Mouse (Mus musculus): ENCODE results near the gene Paox. TPM values are rescaled to one million over a fixed set of nuclear protein-coding genes. Genes with fewer than 3 reads are reported as not detected.

Paox gene
- total RNA-seq (2021) = 1 to 10 TPM; 3.1 to 3.7 TPM
- long read RNA-seq, experiment 1, full-length matches to known transcripts = 4 of 6 reads
- long read RNA-seq, experiment 1, partial matches to known transcripts = 2 of 6 reads
- long read RNA-seq, experiment 1, other reads (novel, unspliced or antisense) = 0 of 6 reads
- long read RNA-seq, experiment 2, full-length matches to known transcripts = 7 of 10 reads
- long read RNA-seq, experiment 2, partial matches to known transcripts = 2 of 10 reads
- long read RNA-seq, experiment 2, other reads (novel, unspliced or antisense) = 1 of 10 reads

GRCm38 (mm10) chr7:140115583-140116328 lies at the start of gene Paox:
Paox (plus strand) TSS chr7:140115799.
- intact Hi-C loops (cut with DNase I) = no loop called here
- peak in 1 of 2 experiments; percentile 34 for DNase-seq

- intact Hi-C loops (cut with DNase I) = no loop called here
- DNase-seq = no peak
Observed at GRCm38 (mm10) chr7:140067397-140067796, 48.2 kb upstream of the Paox start.

- DNase-seq = no peak
- intact Hi-C loops (cut with DNase I) = no loop called here
Observed at GRCm38 (mm10) chr7:140070042-140070711, 45.4 kb upstream of the Paox start.

GRCm38 (mm10) chr7:140077698-140078097 lies 37.9 kb upstream of the Paox start:
- intact Hi-C loops (cut with DNase I) = loop anchor here (1.0 kb wide), 1 partner anchor 64 kb away; no protein-coding TSS in a partner anchor
- no peak for DNase-seq

- intact Hi-C loops (cut with DNase I) = loop anchor here (1.0 kb wide), 1 partner anchor 63 kb away; no protein-coding TSS in a partner anchor
- DNase-seq = peak; percentile 45 to 55
Observed at GRCm38 (mm10) chr7:140078711-140079110, 36.9 kb upstream of the Paox start.

GRCm38 (mm10) chr7:140080503-140081156 lies 35.0 kb upstream of the Paox start:
- DNase-seq = no peak
- intact Hi-C loops (cut with DNase I) = no loop called here

GRCm38 (mm10) chr7:140081408-140082241 lies 34.0 kb upstream of the Paox start:
- intact Hi-C loops (cut with DNase I) = no loop called here
- no peak for DNase-seq

GRCm38 (mm10) chr7:140082242-140082678 lies 33.3 kb upstream of the Paox start, which contains the start of gene Caly:
Caly (minus strand) TSS chr7:140082548.
- no peak for DNase-seq
- intact Hi-C loops (cut with DNase I) = no loop called here

- intact Hi-C loops (cut with DNase I) = no loop called here
- DNase-seq = no peak
Observed at GRCm38 (mm10) chr7:140090601-140091000, 25.0 kb upstream of the Paox start.

GRCm38 (mm10) chr7:140092924-140093528 lies 22.6 kb upstream of the Paox start, which contains the start of gene Prap1:
Prap1 (plus strand) TSS chr7:140093395.
- DNase-seq = no peak
- intact Hi-C loops (cut with DNase I) = no loop called here

GRCm38 (mm10) chr7:140094954-140095353 lies 20.6 kb upstream of the Paox start:
- intact Hi-C loops (cut with DNase I) = no loop called here
- DNase-seq = no peak

- DNase-seq = no peak
- intact Hi-C loops (cut with DNase I) = no loop called here
Observed at GRCm38 (mm10) chr7:140095556-140095955, 20.0 kb upstream of the Paox start.

- no peak for DNase-seq
- intact Hi-C loops (cut with DNase I) = no loop called here
Observed at GRCm38 (mm10) chr7:140096055-140096454, 19.5 kb upstream of the Paox start.

- intact Hi-C loops (cut with DNase I) = no loop called here
- no peak for DNase-seq
Observed at GRCm38 (mm10) chr7:140098466-140098865, 17.1 kb upstream of the Paox start.

GRCm38 (mm10) chr7:140101498-140101897 lies 14.1 kb upstream of the Paox start:
- no peak for DNase-seq
- intact Hi-C loops (cut with DNase I) = no loop called here

GRCm38 (mm10) chr7:140101993-140102860 lies 13.4 kb upstream of the Paox start, which contains the start of gene Fuom:
Fuom (minus strand) TSS chr7:140102441.
- peak; percentile 78 to 81 for DNase-seq
- intact Hi-C loops (cut with DNase I) = no loop called here

- DNase-seq = no peak
- intact Hi-C loops (cut with DNase I) = no loop called here
Observed at GRCm38 (mm10) chr7:140104009-140104408, 11.6 kb upstream of the Paox start.

GRCm38 (mm10) chr7:140111943-140112342 lies 3.7 kb upstream of the Paox start:
- intact Hi-C loops (cut with DNase I) = no loop called here
- no peak for DNase-seq

Data from gastrocnemius, postnatal 36 days (tissue).